Mouse (Mus musculus): Measurements from ENCODE around the gene Rcor3. TPM values are rescaled to one million over a fixed set of nuclear protein-coding genes. Genes with fewer than 3 reads are reported as not detected.

The Rcor3 gene
- 24.2 and 31.2 TPM in 2 replicates for total RNA-seq (2014; rRNA removed)
- 50.0 and 51.3 TPM in 2 replicates for polyA plus RNA-seq (2015; fragmentation: Nextera tagmentation; extraction: Ambion mirVana)

DNA sequence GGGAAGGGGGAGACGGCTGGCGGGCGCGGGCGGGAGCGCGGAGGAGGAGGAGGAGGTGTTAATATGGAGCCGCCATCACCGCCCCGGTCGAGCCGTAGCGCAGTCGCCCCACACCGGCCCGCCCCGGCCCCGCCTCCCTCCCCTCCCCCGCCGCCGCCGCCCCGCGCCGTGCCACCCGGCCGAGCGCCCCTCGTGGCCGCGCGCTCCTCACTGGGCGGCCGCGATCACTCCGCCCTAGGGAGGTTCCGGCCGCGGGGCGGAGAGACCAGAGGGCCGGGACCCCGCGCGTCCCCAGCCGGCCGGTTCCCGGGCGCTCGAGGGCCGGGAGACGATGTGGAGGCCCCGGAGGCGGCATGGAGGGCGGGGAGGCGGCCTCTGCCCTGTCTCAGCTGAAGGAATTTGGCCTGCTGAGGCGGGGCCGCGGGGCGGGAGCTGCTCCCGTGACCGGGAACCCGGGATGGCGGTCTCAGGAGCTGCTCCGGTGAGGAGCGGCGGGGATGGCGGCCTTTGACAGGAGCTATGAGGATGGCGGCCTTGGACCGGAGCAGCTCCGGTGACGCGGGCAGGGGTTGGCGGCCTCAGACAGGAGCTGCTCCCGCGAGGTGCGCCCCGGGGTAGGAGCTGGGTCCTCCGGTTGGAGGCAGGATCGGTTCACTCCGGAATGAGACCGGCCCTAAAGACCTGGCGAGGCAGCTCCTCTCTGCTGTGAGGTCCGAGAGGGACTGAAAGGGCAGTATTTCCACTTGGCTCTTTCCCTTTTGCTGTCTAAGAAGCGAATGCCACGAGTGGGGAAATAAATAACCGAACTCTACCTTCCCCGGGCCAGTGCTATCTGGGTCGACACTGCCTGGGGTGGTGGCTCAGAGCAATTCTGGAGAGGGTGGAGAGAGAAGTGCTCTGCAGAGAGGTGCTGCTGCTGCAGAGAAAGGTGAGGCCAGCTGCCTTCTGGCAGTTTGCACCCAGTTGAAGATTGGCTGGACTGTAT is at the start of gene Rcor3:
Gene Rcor3 (minus strand): TSS at position 137 of the 985 bp plus-strand sequence.
- DNase-seq (ENCODE audit: low spot score) (peak; percentile 89), ATAC-seq (peak; percentile 86)
- Histone ChIP-seq H3K9me3 (ENCODE audit: low read length) (no peaks in the 10 kb centered on the region), H3K4me3 (ENCODE audit: low read length) (peak within 1 kb of the TSS; percentile 88), H3K27ac (peak within 1 kb of the TSS; percentile 99), H3K9ac (replicated peaks; ENCODE audit: low read length) (peak within 1 kb of the TSS; percentile 96), H3K4me1 (ENCODE audit: insufficient read depth, low read length) (peaks cover 7% of the 10 kb centered on the region), H3K4me2 (ENCODE audit: low read depth, low read length) (peak within 1 kb of the TSS; percentile 93), H3K36me3 (ENCODE audit: insufficient read depth, low read length) (no peaks in the 10 kb centered on the region), H3K27me3 (ENCODE audit: insufficient read depth, low read length) (no peaks in the 10 kb centered on the region)
- TF ChIP-seq CTCF (IDR thresholded peaks at IDR 0.05; ENCODE audit: low read depth) = no peak
- under 1% methylated on average over 48 of the region's 88 CpGs for WGBS

DNA sequence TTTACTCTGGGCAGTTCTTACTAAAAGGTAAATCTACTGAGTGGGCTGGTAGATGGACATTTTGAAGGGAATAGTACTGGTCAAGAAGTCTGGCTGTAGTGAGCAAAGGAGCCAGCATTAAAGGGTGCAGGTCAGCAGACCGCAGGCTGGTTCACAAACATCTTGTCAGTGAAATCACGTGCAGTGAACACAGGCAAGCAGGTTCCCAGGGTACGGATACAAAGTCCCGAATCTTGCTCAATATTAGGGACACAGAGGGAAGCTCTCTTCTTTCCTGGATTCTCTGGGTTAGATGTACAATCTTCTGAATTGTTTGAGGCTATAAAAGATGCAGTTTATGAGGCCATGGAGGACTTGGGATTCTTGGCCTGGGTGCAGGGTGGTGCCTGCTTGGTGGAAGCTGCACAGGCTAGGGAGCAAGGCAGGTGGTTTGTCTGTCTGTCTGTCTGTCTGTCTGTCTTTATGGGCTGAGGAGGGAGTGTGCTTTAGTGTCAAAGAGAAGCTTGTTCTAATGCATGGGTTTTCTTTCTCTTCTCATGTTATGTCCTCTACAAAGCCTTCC is 43.9 kb upstream of the Rcor3 start:
- Histone ChIP-seq H3K27me3 (ENCODE audit: insufficient read depth, low read length) (no peaks in the 10 kb centered on the region), H3K9ac (replicated peaks; ENCODE audit: low read length) (no peak overlapping the region), H3K9me3 (ENCODE audit: low read length) (no peaks in the 10 kb centered on the region), H3K4me1 (ENCODE audit: insufficient read depth, low read length) (no peaks in the 10 kb centered on the region), H3K27ac (no peak overlapping the region), H3K36me3 (ENCODE audit: insufficient read depth, low read length) (no peaks in the 10 kb centered on the region), H3K4me3 (ENCODE audit: low read length) (no peak overlapping the region), H3K4me2 (ENCODE audit: low read depth, low read length) (no peak overlapping the region)
- WGBS = 83% methylated on average over 4 of the region's 4 CpGs
- no peak for TF ChIP-seq CTCF (IDR thresholded peaks at IDR 0.05; ENCODE audit: low read depth)
- no peak for ATAC-seq
- no peak for DNase-seq (ENCODE audit: low spot score)

DNA sequence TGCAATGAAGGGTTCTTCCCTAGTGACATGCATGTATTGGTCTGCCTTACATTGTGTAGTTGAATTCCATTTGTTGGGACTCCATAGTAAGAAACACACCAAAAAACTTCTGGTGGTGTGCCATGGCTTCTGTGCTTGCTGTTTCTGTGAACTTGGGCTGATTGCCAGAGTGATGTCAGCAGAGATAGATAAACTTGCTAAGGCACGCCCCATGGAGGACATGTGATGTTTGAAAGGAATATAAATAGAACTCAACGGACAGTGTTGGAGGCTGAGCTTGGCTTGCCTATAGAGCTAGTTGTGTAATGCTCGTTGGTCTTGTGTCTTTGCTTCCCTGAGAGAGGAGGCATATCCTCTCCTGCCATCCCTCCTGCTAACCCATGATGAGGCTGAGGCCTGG is 42.0 kb upstream of the Rcor3 start:
- TF ChIP-seq CTCF (IDR thresholded peaks at IDR 0.05; ENCODE audit: low read depth) = no peak
- ATAC-seq (no peak), DNase-seq (ENCODE audit: low spot score) (no peak)
- no peaks in the 10 kb centered on the region for H3K36me3 ChIP-seq (ENCODE audit: insufficient read depth, low read length)
- H3K27ac ChIP-seq = no peak overlapping the region
- no peaks in the 10 kb centered on the region for H3K9me3 ChIP-seq (ENCODE audit: low read length)
- H3K4me1 ChIP-seq (ENCODE audit: insufficient read depth, low read length) = no peaks in the 10 kb centered on the region
- no peak overlapping the region for H3K9ac ChIP-seq (replicated peaks; ENCODE audit: low read length)
- WGBS = 87% methylated on average over 3 of the region's 3 CpGs
- H3K4me3 ChIP-seq (ENCODE audit: low read length) = no peak overlapping the region
- H3K27me3 ChIP-seq (ENCODE audit: insufficient read depth, low read length) = no peaks in the 10 kb centered on the region
- no peak overlapping the region for H3K4me2 ChIP-seq (ENCODE audit: low read depth, low read length)

DNA sequence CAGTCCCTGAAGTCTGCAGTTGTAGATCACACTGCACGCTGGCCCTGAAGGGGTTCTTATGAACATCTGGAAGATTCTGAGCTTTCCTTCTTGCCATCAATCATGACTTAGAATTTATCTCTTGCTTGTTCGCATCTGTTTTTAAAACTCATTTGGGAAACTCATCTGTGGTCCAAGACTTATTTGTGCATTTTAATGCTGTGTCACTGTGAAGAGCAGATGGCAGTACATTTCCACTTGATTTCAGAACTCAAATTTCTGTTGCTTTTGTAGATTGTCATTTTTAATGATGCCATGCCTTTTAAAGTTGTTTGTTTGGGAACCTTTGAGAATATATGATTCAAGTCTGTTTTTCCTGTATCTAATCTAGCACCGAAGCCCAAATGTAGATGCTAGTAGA is 33.6 kb upstream of the Rcor3 start:
- DNase-seq (ENCODE audit: low spot score) (no peak), ATAC-seq (no peak)
- Histone ChIP-seq H3K9me3 (ENCODE audit: low read length) (no peaks in the 10 kb centered on the region), H3K4me1 (ENCODE audit: insufficient read depth, low read length) (no peaks in the 10 kb centered on the region), H3K9ac (replicated peaks; ENCODE audit: low read length) (no peak overlapping the region), H3K36me3 (ENCODE audit: insufficient read depth, low read length) (no peaks in the 10 kb centered on the region), H3K4me3 (ENCODE audit: low read length) (no peak overlapping the region), H3K27ac (no peak overlapping the region), H3K27me3 (ENCODE audit: insufficient read depth, low read length) (no peaks in the 10 kb centered on the region), H3K4me2 (ENCODE audit: low read depth, low read length) (no peak overlapping the region)
- WGBS = 90% methylated on average over 3 of the region's 3 CpGs
- no peak for TF ChIP-seq CTCF (IDR thresholded peaks at IDR 0.05; ENCODE audit: low read depth)

DNA sequence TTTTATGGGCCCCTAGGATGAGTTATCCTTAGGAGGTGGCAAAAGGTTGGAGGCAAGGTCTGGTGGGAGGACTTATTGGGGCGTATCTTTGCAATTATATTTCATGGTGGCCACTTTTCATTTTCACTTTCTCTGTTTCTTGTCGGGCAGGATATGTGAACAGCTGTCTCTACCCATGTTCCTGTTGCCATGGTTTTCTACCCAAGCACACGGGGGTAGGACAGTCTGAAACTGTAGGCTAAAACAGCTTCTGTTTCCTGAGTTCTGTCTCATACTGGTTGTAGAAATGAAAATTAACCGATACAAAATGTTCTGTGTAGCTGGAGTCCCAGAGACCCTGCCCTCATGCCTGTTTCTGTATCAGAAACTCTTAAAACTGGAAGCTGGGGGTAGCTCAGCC is 13.3 kb upstream of the Rcor3 start:
- Histone ChIP-seq H3K27me3 (ENCODE audit: insufficient read depth, low read length) (no peaks in the 10 kb centered on the region), H3K27ac (no peak overlapping the region), H3K36me3 (ENCODE audit: insufficient read depth, low read length) (no peaks in the 10 kb centered on the region), H3K4me1 (ENCODE audit: insufficient read depth, low read length) (no peaks in the 10 kb centered on the region), H3K4me2 (ENCODE audit: low read depth, low read length) (no peak overlapping the region), H3K4me3 (ENCODE audit: low read length) (no peak overlapping the region), H3K9ac (replicated peaks; ENCODE audit: low read length) (no peak overlapping the region), H3K9me3 (ENCODE audit: low read length) (no peaks in the 10 kb centered on the region)
- DNase-seq (ENCODE audit: low spot score) = no peak
- no peak for ATAC-seq
- WGBS = 86% methylated on average over 4 of the region's 4 CpGs
- no peak for TF ChIP-seq CTCF (IDR thresholded peaks at IDR 0.05; ENCODE audit: low read depth)

DNA sequence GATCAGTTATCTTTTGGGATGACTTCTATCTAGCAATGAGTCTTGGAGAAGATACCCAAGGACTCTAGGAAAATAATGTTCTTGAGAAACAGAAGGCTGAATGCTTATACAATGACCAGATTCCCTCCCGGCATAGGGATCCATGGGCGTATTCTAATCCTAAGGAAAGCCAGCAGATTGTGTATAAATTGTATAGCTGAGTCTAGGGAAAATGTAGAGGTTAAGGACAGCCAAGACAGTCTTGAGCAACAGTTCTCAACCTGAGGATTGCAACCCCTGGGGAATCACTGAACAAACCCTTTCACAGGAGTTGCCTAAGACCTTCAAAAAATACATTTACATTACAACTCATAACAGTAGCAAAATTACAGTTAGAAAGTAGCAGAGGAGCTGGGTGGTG is 2.5 kb upstream of the Rcor3 start:
- WGBS = 97% methylated on average over 2 of the region's 2 CpGs
- no peaks in the 10 kb centered on the region for H3K36me3 ChIP-seq (ENCODE audit: insufficient read depth, low read length)
- ATAC-seq (no peak), DNase-seq (ENCODE audit: low spot score) (no peak)
- peaks cover 7% of the 10 kb centered on the region for H3K4me1 ChIP-seq (ENCODE audit: insufficient read depth, low read length)
- no peak overlapping the region for H3K9ac ChIP-seq (replicated peaks; ENCODE audit: low read length)
- H3K27me3 ChIP-seq (ENCODE audit: insufficient read depth, low read length) = no peaks in the 10 kb centered on the region
- no peak overlapping the region for H3K4me2 ChIP-seq (ENCODE audit: low read depth, low read length)
- TF ChIP-seq CTCF (IDR thresholded peaks at IDR 0.05; ENCODE audit: low read depth) = no peak
- no peak overlapping the region for H3K4me3 ChIP-seq (ENCODE audit: low read length)
- no peak overlapping the region for H3K27ac ChIP-seq
- no peaks in the 10 kb centered on the region for H3K9me3 ChIP-seq (ENCODE audit: low read length)
